Mouse (Mus musculus): ENCODE measurements around the gene Rcn3.

DNA sequence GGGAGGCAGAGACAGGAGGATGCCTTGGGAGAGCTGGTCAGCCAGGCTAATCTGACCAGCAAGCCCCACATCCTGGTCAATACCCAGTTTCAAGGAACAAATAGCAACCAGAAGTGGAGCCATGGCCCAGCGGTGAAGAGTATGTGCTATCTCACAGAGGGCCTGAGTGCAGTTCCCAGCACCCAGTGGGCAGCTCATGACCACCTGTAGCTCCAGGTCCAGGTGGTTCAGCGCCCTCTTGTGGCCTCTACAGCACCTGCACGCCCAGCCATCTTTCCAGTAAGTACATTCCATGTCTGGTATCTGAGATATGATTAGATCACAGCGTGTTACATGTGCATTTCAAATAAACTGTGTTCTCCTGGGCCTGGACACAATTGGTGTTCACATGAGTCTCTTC, 5.9 kb downstream of the Rcn3 start:
- TF ChIP-seq EP300 (IDR thresholded peaks at IDR 0.05) = no peak
- TF ChIP-seq CTCF (IDR thresholded peaks at IDR 0.05) = peak; percentile 45

Data from lung, postnatal 0 days (tissue).